ENCODE assay signal across 22 mouse cellular contexts in the genomic region with DNA sequence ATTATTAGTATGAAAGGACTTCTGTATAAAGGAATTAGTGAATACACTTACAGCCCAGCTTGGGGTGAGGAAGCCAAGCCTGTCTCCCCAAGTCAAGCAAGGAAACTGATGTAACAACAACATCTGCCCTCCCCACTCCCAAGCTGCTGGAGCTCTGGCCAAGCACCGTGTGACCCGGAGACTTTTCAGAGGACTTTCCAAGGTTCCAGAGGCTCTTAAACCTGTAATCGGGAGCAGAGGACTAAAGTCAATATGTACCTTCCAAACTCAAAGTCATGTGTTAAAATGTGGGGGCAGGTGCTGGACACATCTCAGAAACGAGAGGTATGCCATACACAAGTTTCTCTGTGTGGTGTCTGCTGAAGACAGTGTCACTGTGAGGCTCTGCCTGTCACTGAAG.
"Had no signal": no experiment of that assay in that cellular context is flagged by ENCODE, and none has a peak within 500 bp of the region (broad histone marks: within the 10 kb centered on the region; RNA-seq: fewer than 3 reads in every experiment).

No protein-coding gene starts in this region.

- ATAC-seq: intestine, embryonic 15.5 days; midbrain, embryonic 15.5 days had no signal

- H3K9ac ChIP-seq: intestine, embryonic 15.5 days; limb, embryonic 13.5 days; liver, embryonic 14.5 days; lung, embryonic 15.5 days; midbrain, embryonic 15.5 days; neural tube, embryonic 12.5 days; neural tube, embryonic 15.5 days; stomach, embryonic 15.5 days had no signal

- H3K27ac ChIP-seq: intestine, embryonic 15.5 days; layer of hippocampus, adult 2 months; limb, embryonic 10.5 days; limb, embryonic 13.5 days; liver, embryonic 14.5 days; lung, embryonic 15.5 days; midbrain, embryonic 10.5 days; midbrain, embryonic 15.5 days; neural tube, embryonic 12.5 days; neural tube, embryonic 15.5 days; stomach, embryonic 15.5 days had no signal

- H3K4me3 ChIP-seq: intestine, embryonic 15.5 days; layer of hippocampus, adult 2 months; limb, embryonic 10.5 days; limb, embryonic 13.5 days; lung, embryonic 15.5 days; megakaryocyte, embryonic 14.5 days; midbrain, embryonic 10.5 days; midbrain, embryonic 15.5 days; neural tube, embryonic 12.5 days; neural tube, embryonic 15.5 days; stomach, embryonic 15.5 days had no signal

- H3K27me3 ChIP-seq: intestine, embryonic 15.5 days; limb, embryonic 13.5 days; lung, embryonic 15.5 days; midbrain, embryonic 15.5 days; neural tube, embryonic 12.5 days; neural tube, embryonic 15.5 days; stomach, embryonic 15.5 days had no signal

- DNase-seq: kidney, adult 18-20 months; kidney, adult 9 months; kidney, postnatal 25 days; layer of hippocampus, adult 9-11 months; liver; right cerebral cortex, adult 18-20 months; right cerebral cortex, postnatal 14 days; right cerebral cortex, postnatal 4 days; thymus, adult 18-20 months; thymus, postnatal 36 days had no signal

- H3K4me1 ChIP-seq: intestine, embryonic 15.5 days; limb, embryonic 10.5 days; limb, embryonic 13.5 days; lung, embryonic 15.5 days; megakaryocyte, embryonic 14.5 days; midbrain, embryonic 10.5 days; midbrain, embryonic 15.5 days; neural tube, embryonic 12.5 days; neural tube, embryonic 15.5 days; stomach, embryonic 15.5 days had no signal

- H3K36me3 ChIP-seq: intestine, embryonic 15.5 days; limb, embryonic 10.5 days; limb, embryonic 13.5 days; lung, embryonic 15.5 days; midbrain, embryonic 10.5 days; midbrain, embryonic 15.5 days; neural tube, embryonic 12.5 days; neural tube, embryonic 15.5 days; stomach, embryonic 15.5 days had no signal

- H3K4me2 ChIP-seq: intestine, embryonic 15.5 days; limb, embryonic 13.5 days; lung, embryonic 15.5 days; midbrain, embryonic 15.5 days; neural tube, embryonic 12.5 days; neural tube, embryonic 15.5 days; stomach, embryonic 15.5 days had no signal

- H3K9me3 ChIP-seq: intestine, embryonic 15.5 days; limb, embryonic 10.5 days; limb, embryonic 13.5 days; lung, embryonic 15.5 days; midbrain, embryonic 15.5 days; neural tube, embryonic 12.5 days; neural tube, embryonic 15.5 days; stomach, embryonic 15.5 days had no signal
